Mouse (Mus musculus) erythroblast, embryonic 14.5 days (primary cell): Measurements from ENCODE around the gene Arhgef25.

Source experiments
- GATA1 ChIP-seq: IDR thresholded peaks from 2 replicates; pipeline ENCODE4 v1.6.1; 2012; ENCODE audit warnings: low read length, inconsistent platforms, mixed read lengths
- TAL1 ChIP-seq: IDR thresholded peaks from 3 replicates; pipeline ENCODE4 v1.6.1; 2012; ENCODE audit warnings: low read length, inconsistent platforms, mixed read lengths

GRCm38 (mm10) chr10:127138328-127139141 is 51.3 kb downstream of the Arhgef25 start:
- TF ChIP-seq GATA1: no peak
- TF ChIP-seq TAL1: no peak
